Mouse (Mus musculus) liver, postnatal 0 days (tissue): ENCODE data around the gene Rasgef1b. TPM values are rescaled to one million over a fixed set of nuclear protein-coding genes. Genes with fewer than 3 reads are reported as not detected.

Experiments
- ATAC-seq: fragments of 200-750 bp; cut with Nextera tagmentation; 2 replicates; pipeline ENCODE4 v1.8.0; 2017; ENCODE audit warnings: mild to moderate bottlenecking, moderate library complexity
- DNase-seq: peaks from one replicate; pipeline ENCODE4 v3.0.0-alpha.2; 2016
- H3K27ac ChIP-seq: fragments of 300-500 bp; sonication (generic); 2 replicates; pipeline ENCODE4 v1.5.1; 2014; ENCODE audit warnings: antibody characterized with exemption, moderate library complexity, mild to moderate bottlenecking, low read depth
- H3K27me3 ChIP-seq: fragments of 300-500 bp; sonication (generic); 2 replicates; pipeline ENCODE4 v1.6.1; 2014; ENCODE audit warnings: low read length, control low read depth, mixed read lengths; ENCODE audit not compliant: insufficient read depth
- H3K36me3 ChIP-seq: fragments of 300-500 bp; sonication (generic); replicated peaks from 2 replicates; pipeline ENCODE4 v1.6.1; 2014; ENCODE audit warnings: mild to moderate bottlenecking, control low read depth, low read length, moderate library complexity, mixed read lengths; ENCODE audit not compliant: insufficient read depth
- H3K4me1 ChIP-seq: fragments of 300-500 bp; sonication (generic); 2 replicates; pipeline ENCODE4 v1.6.1; 2014; ENCODE audit warnings: antibody characterized with exemption, mild to moderate bottlenecking, control low read depth; ENCODE audit not compliant: insufficient read depth
- H3K4me2 ChIP-seq: fragments of 300-500 bp; sonication (generic); 2 replicates; pipeline ENCODE4 v1.6.1; 2014; ENCODE audit warnings: low read depth, mild to moderate bottlenecking, low read length, moderate library complexity, mixed read lengths
- H3K4me3 ChIP-seq: fragments of 300-500 bp; sonication (generic); 2 replicates; pipeline ENCODE4 v1.5.1; 2014; ENCODE audit warnings: low read depth, low read length
- H3K9ac ChIP-seq: fragments of 300-500 bp; sonication (generic); replicated peaks from 2 replicates; pipeline ENCODE4 v1.6.1; 2014; ENCODE audit warnings: mild to moderate bottlenecking, moderate library complexity
- H3K9me3 ChIP-seq: fragments of 300-500 bp; sonication (generic); 2 replicates; pipeline ENCODE4 v1.6.1; 2016; ENCODE audit warnings: mild to moderate bottlenecking, control low read depth, low read length, mixed read lengths
- CTCF ChIP-seq: sonication (generic); IDR thresholded peaks from 2 replicates; pipeline ENCODE4 v1.5.1; 2016; ENCODE audit warnings: antibody characterized with exemption, low read depth
- EP300 ChIP-seq: IDR thresholded peaks from 2 replicates; pipeline ENCODE4 v1.6.1; 2016; ENCODE audit warnings: antibody characterized with exemption, low read depth, mild to moderate bottlenecking
- WGBS: fragments of 180-500 bp; shearing (Covaris S2); extraction: QIAGEN DNeasy Blood & Tissue Kit; methylation state at CpG from one replicate; pipeline ENCODE4 v1.1.7; 2014; ENCODE audit not compliant: insufficient replicate concordance; 5-methylcytosine and 5-hydroxymethylcytosine counted together
- polyA plus RNA-seq: library from polyadenylated mRNA; unstranded; fragments of >200 nt; fragmentation: Nextera tagmentation; extraction: Ambion mirVana; gene quantifications from 2 replicates; pipeline ENCODE4 v1.2.1, GENCODE M21; 2015

Gene Rasgef1b
- polyA plus RNA-seq, 1 experiment from 2014 or later: 11.8 TPM

- peaks cover 17% of the 10 kb centered on the region for H3K4me1 ChIP-seq
Measured at GRCm38 (mm10) chr5:99398472-99399070, 330.3 kb downstream of the Rasgef1b start.

GRCm38 (mm10) chr5:99394578-99394977, 334.3 kb downstream of the Rasgef1b start:
- H3K9me3 ChIP-seq: no peaks in the 10 kb centered on the region
- DNase-seq (no peak), ATAC-seq (no peak)
- 87% methylated on average over 5 of the region's 5 CpGs for WGBS
- no peaks in the 10 kb centered on the region for H3K27me3 ChIP-seq
- H3K4me3 ChIP-seq: no peak overlapping the region
- H3K36me3 ChIP-seq: no peaks in the 10 kb centered on the region
- TF ChIP-seq EP300 (no peak), CTCF (no peak)
- no peak overlapping the region for H3K4me2 ChIP-seq
- H3K27ac ChIP-seq: no peak overlapping the region
- peaks cover 5% of the 10 kb centered on the region; the same call in 1 of the 2 replicates for H3K4me1 ChIP-seq
- no peak overlapping the region for H3K9ac ChIP-seq

More at GRCm38 (mm10) chr5:99398472-99399070, 330.3 kb downstream of the Rasgef1b start:
- H3K9me3 ChIP-seq: no peaks in the 10 kb centered on the region
- TF ChIP-seq CTCF (no peak), EP300 (no peak)
- no peaks in the 10 kb centered on the region for H3K36me3 ChIP-seq
- ATAC-seq (0 out of 2 replicates have a peak, but pooled peaks have one; percentile 5), DNase-seq (no peak)
- H3K27me3 ChIP-seq: no peaks in the 10 kb centered on the region
- 72% methylated on average over 5 of the region's 5 CpGs for WGBS
- H3K9ac ChIP-seq: no peak overlapping the region
- no peak overlapping the region for H3K4me3 ChIP-seq
- 0 out of 2 replicates have a peak overlapping the region, but pooled peaks have one; percentile 9 for H3K27ac ChIP-seq
- H3K4me2 ChIP-seq: no peak overlapping the region

GRCm38 (mm10) chr5:99391525-99391924, 337.3 kb downstream of the Rasgef1b start:
- Histone ChIP-seq H3K4me2 (no peak overlapping the region), H3K4me1 (peaks cover 11% of the 10 kb centered on the region), H3K9me3 (no peaks in the 10 kb centered on the region), H3K27me3 (no peaks in the 10 kb centered on the region), H3K9ac (no peak overlapping the region), H3K4me3 (no peak overlapping the region), H3K27ac (no peak overlapping the region), H3K36me3 (no peaks in the 10 kb centered on the region)
- WGBS: 55% methylated on average over 3 of the region's 3 CpGs
- TF ChIP-seq EP300: no peak
- TF ChIP-seq CTCF: no peak
- ATAC-seq (no peak), DNase-seq (no peak)

- no peak overlapping the region for H3K4me2 ChIP-seq
- no peaks in the 10 kb centered on the region for H3K9me3 ChIP-seq
- H3K36me3 ChIP-seq: no peaks in the 10 kb centered on the region
- no peak for DNase-seq
- no peak for TF ChIP-seq EP300
- no peak for TF ChIP-seq CTCF
- peaks cover 14% of the 10 kb centered on the region for H3K4me1 ChIP-seq
- H3K27ac ChIP-seq: no peak overlapping the region
- no peak overlapping the region for H3K9ac ChIP-seq
- no peak overlapping the region for H3K4me3 ChIP-seq
- no peak for ATAC-seq
- H3K27me3 ChIP-seq: no peaks in the 10 kb centered on the region
- WGBS: 67% methylated on average over 7 of the region's 7 CpGs
Measured at GRCm38 (mm10) chr5:99390776-99391175, 338.1 kb downstream of the Rasgef1b start.

GRCm38 (mm10) chr5:99390314-99390713, 338.6 kb downstream of the Rasgef1b start:
- H3K27ac ChIP-seq: no peak overlapping the region
- DNase-seq (no peak), ATAC-seq (no peak)
- no peaks in the 10 kb centered on the region for H3K27me3 ChIP-seq
- H3K4me1 ChIP-seq: peaks cover 13% of the 10 kb centered on the region
- H3K4me2 ChIP-seq: no peak overlapping the region
- no peak overlapping the region for H3K4me3 ChIP-seq
- no peaks in the 10 kb centered on the region for H3K9me3 ChIP-seq
- no peaks in the 10 kb centered on the region for H3K36me3 ChIP-seq
- no peak overlapping the region for H3K9ac ChIP-seq
- WGBS: 91% methylated on average over 3 of the region's 3 CpGs
- no peak for TF ChIP-seq CTCF

GRCm38 (mm10) chr5:99388585-99389250, 340.1 kb downstream of the Rasgef1b start:
- H3K4me2 ChIP-seq: no peak overlapping the region
- TF ChIP-seq CTCF (no peak), EP300 (no peak)
- DNase-seq (no peak), ATAC-seq (no peak)
- H3K4me3 ChIP-seq: no peak overlapping the region
- WGBS: 84% methylated on average over 10 of the region's 10 CpGs
- peaks cover 13% of the 10 kb centered on the region for H3K4me1 ChIP-seq
- peak overlapping the region; percentile 86; the same call in 1 of the 2 replicates for H3K27ac ChIP-seq
- H3K9me3 ChIP-seq: no peaks in the 10 kb centered on the region
- no peaks in the 10 kb centered on the region for H3K36me3 ChIP-seq
- no peaks in the 10 kb centered on the region for H3K27me3 ChIP-seq
- H3K9ac ChIP-seq: no peak overlapping the region
